Mouse (Mus musculus) urinary bladder, adult 18-20 months (tissue): ENCODE data around the gene Rpl29.

Source experiments
- DNase-seq, 2 experiments: peaks; one replicate each; pipeline ENCODE4 v3.0.0; 2022; ENCODE audit warnings: low spot score in 2 of 2, mixed read lengths in 2 of 2

Gene Rpl29

DNA sequence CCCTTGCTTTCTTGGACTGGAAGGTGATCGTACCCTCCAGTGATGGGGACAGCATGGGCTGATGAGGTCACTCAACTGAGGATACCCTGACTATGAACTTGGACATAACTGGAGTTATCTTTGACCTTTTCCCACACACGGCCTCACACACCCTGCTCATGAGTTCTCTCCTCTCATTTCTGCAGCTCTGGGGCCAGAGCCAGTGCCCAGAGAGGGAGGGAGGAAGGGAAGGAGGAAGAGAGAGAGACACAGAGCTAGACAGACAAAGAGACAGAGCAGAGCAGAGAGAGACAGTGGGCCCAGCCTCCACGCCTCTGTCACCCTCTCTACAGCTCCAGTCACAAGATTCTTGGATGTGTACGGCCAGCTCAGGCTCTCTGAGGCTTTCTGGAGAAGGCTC is 43.1 kb downstream of the Rpl29 start:
- DNase-seq = no peak

DNA sequence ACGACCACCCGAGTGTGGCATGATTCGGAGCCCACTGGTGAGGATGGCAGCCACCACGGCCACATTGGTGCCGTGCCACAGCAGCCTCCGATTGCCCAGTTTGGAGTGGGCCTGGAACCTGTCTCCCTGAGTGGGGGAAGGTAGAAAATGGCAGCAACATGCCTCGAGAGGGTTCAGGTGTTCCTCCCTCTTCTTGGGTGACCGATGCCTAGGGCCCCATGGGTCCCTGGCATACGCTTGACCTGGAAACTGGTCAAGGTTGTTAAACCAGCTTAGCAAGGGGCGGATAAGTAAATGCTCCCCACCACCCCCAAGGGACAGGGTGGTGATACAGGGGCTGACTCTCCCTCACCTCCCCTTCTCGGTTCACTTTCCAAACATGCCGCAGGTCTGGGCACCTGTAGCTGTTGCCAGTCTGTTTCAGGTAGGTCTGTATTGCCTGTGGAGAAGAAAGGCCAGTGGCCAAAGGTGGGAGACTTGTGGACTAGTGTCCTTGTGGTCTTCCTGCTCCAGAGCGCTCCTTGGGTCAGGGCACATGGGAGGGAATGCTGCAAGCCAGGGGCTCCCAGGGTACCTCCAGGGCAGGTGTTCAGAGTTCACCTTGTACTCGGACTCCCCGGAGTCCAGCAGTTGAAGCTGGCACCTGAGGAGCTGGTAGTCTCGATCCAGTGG is 44.0 kb downstream of the Rpl29 start:
- DNase-seq = no peak

DNA sequence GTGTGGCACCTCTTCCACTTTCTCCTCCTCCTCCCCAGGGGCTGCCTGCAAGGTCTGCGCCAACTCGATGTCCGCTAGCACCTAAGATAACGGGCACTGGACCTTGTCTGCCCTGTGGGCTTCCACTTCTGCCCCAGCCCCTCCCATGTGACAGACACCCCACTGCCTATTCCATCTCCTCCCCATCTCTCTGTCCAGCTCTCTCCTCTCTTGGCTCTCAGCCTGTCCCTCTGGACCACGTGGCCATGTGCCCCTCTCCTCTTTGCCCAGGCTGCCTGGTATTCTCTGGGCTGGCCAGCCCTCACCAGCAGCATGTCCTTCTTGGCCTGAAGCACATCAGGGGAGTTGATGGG is 44.5 kb downstream of the Rpl29 start:
- no peak for DNase-seq

DNA sequence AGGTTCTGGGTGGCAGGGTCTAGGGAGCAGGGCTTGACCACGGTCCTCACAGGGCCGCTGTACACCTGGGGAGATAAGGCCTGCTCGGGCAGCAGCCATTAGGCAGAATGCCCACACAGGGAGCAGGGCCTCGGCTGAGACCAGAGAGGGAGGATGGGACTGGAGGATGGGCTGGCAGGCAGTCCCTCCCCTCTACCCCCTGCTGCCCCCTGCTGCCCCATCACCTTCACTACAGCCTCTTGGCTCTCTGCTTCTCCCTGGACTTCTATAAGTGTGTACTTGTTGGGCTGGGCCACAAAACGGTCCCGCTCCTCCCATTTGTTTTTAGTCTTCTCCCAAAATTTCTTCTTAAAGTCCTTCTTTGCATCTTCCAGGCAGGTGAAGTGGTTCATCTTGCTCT is 45.2 kb downstream of the Rpl29 start:
- peak; percentile 48 to 61 for DNase-seq

DNA sequence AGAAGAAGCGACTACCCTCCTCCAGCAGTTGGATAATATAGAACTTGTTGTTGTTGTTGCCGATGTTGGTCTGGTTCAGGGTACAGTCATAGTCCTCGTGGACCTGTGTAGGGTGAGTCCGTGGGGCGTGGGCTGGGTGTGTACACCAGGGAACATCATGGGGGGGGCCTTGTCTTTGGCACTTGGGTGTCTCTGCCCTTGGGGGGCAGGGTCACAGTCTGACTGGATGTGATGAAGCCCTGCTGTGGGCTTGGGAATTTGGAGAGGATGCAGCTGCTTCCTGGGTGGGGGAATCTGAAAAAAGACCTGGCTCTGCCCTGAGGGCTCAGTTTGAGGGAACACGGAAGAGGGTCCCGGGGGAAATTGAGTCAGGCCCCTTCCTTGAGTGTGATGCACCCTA is 45.8 kb downstream of the Rpl29 start:
- no peak for DNase-seq

DNA sequence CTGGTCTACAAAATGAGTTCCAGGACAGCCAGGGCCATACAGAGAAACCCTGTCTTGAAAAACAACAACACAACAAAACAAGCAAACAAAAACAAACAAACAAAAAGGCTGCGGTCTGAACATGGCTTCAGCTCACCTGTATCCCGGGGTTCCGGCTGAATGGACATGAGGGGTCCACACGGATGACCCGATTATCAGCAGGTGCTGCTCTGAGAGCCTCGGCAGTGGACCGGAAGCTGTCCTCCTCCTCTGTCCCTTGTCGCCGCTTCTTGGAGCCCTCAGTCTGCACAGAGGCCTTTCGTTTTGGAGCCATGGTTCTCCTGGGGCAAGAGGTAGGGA is 46.4 kb downstream of the Rpl29 start, which contains the start of gene Rrp9:
TSS of gene Rrp9 (plus strand) at position 301 of the 339 bp plus-strand sequence.
- DNase-seq = no peak

DNA sequence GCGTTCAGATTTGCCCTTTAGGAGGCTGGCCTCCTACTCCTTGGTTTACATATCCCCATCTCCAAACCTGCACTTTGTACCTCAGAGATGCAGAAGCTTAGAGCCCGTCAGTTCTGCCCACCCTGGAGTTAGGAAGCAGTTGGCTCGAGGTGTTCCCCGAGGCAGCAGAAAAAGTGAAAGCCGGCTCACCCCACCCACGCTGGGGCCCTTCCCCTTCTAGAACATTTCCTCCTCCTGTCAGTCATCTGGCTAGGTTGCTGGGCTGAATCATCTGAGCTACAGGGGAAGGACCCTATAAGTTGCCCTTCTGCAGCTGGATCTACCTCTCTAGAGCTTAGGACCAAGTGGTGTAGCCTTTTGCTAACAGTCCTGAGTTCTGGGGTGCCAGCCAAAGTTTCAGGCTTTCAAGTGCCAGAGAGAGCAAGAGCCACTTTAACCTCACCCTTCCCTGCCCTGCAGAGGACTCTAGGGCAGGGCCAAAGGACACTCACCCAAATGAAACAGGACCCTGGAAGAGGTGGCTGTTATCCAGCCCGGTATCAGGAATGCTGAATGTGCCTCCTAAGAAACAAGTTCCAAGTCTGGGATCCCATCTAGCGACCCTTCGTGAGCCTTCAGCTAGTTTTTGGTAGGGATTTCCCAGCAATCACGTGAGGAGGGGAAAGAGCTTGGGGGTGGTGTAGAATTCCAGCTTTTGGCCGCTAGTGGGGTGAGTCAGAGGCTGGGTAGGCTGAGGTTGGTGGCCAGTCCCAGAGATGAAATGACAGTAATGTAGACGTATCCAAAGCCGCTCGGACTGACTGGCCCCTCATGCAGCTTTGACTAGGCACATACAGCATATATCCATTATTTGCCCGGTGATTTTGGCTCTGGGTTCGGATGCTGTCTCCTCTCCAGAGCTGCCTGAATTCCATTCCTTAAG is 47.0 kb downstream of the Rpl29 start:
- DNase-seq = peak in 1 of 2 experiments; percentile 74

DNA sequence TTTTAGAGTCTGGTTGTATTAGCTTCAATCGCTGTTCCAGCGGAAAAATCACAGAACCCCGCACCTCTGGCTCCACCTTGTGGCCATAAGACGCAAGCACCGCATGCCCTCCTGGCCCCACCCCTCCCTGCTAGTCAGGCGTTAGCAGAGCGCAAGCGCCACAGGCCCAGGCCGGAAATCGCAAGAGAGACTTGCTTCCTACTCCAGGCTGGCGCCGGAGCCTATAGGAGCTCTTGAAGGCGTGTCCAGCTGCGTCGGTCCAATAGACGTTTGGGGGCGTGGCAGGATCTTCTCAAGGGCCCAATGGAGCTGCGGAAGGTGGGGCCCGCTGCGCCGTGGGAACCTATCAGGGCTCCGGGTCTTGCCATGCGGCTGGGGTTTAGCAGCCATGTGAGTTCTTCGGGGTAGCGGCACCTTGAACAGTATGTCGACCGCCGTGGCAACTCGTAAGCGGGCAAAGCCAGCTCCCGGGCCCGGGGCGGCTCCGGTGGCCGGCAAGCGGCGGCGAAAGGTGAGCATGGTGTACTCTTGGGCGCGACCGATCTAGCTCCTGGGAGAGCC is 47.8 kb downstream of the Rpl29 start, which contains the start of gene Parp3:
TSS of gene Parp3 (minus strand) at position 26 of the 561 bp plus-strand sequence.
- peak; percentile 94 to 99 for DNase-seq

DNA sequence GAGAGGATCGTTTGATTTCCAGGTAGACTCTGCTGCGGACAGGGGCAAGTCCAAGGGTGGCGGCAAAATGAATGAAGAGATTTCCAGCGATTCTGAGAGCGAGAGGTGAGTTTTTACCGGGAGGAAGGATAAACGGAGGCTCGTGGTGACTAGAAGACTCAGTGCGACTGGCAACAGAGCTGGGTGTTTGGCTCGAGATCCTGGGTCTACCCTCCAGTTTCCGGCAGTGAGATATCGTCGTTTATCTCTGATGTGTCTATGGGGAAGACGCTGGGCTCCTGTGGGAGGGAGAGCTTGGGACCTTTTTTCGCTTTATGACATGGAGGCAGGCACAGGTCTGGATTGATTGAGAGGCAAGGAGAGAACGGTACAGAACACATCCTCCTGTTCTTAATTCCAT is 48.4 kb downstream of the Rpl29 start:
- DNase-seq = no peak

DNA sequence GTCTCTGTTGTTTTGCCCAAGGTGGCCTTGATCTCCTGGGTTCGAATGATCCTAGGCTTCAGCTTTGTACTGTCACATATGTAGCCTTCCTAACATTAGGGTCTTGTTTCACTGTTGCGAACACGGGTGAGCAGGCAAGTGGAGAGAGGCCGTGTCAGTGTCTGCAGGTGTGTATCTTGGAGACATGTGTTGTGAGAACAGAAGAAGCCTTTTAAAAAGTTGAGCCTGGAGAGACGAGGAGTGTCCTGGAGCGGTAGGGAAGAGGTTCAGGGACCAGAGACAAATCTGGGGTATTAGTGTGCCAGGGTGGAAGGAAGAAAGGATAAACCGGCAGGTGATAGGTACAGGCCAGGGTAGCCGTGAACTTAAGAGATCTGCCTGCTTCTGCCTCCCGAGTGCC is 48.8 kb downstream of the Rpl29 start:
- no peak for DNase-seq

DNA sequence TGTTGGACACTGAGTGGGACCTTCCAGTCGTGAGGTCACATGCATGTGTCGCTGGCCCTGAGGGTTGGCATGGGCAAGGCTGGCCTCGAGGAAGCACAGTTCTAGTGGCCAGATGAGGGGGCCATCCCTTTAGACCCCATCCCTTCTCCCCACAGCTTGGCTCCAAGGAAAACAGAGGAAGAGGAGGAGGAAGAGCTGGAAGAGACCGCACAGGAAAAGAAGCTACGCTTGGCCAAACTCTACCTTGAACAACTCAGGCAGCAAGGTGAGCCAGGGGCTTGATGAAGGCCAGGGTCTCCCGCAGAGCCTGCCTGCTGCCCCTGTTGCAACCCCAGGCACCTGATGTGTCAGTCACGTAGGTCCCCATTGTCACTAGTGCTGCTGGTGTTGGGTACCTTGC is 51.3 kb downstream of the Rpl29 start:
- no peak for DNase-seq

DNA sequence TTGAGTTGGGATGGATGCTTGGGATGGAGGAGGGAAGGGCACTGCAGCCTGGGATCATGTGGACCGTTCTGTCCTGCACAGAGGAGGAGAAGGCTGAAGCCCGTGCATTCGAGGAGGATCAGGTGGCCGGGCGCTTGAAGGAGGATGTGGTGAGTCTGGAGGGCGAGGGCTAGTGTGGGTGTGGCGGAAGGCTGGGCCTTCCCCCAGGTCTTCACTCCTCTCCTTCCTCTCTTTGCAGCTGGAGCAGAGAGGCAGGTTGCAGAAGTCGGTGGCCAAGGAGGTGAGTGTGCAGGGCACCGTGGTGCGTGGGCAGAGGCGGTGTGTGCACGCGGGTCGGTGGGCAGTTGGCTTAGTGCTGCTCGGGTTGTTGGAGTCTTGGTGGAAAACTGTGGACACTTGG is 51.8 kb downstream of the Rpl29 start:
- DNase-seq = no peak
